ENCODE assay signal across 4 mouse cellular contexts in the genomic region with DNA sequence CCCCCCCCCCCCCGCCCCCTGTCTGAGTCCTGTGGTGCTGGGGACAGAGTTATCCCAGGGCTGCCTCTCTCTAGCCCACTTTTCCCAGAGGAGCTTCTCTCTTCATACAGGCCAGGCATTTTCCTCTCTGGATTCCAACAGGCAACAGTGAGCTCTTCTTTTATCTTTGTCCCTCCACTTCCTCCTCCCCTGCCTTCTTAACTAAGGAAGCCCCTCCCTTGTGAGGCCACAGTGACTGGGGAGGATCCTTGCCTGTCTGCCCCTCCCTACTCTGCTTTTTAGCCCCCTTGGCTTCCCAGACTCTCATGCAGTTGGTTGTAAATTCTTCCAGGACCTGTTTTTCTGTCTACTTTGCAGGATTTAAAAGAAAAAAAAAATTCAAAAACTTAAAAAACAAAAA. TPM values are rescaled to one million over a fixed set of nuclear protein-coding genes. Genes with fewer than 3 reads are reported as not detected.
"Had no signal": no experiment of that assay in that cellular context is flagged by ENCODE, and none has a peak within 500 bp of the region (broad histone marks: within the 10 kb centered on the region; RNA-seq: fewer than 3 reads in every experiment).

No protein-coding gene starts in this region.

RNA-seq across cellular contexts. Expression of a gene that starts 18.5 kb away (rescaled TPM):
- total RNA-seq: gastrocnemius, adult 18-20 months; gastrocnemius, adult 8-10 months; gastrocnemius, postnatal 10 days; gastrocnemius, postnatal 36 days had no signal
